Mouse (Mus musculus) ES-Bruce4 (cell line): ENCODE measurements around the gene Olfr1161. TPM values are rescaled to one million over a fixed set of nuclear protein-coding genes. Genes with fewer than 3 reads are reported as not detected.

Experiments used
- H3K27ac ChIP-seq: 2 replicates; pipeline ENCODE4 v1.5.1; 2012; ENCODE audit warnings: low read length, inconsistent platforms; ENCODE audit not compliant: insufficient read depth
- H3K27me3 ChIP-seq: 2 replicates; pipeline ENCODE4 v1.6.1; 2012; ENCODE audit warnings: mild to moderate bottlenecking, low read length, inconsistent platforms; ENCODE audit not compliant: control insufficient read depth, poor library complexity, insufficient read depth, severe bottlenecking
- H3K36me3 ChIP-seq: 2 replicates; pipeline ENCODE4 v1.6.1; 2012; ENCODE audit warnings: inconsistent platforms, mild to moderate bottlenecking, low read length, moderate library complexity; ENCODE audit not compliant: control insufficient read depth, poor library complexity, insufficient read depth, severe bottlenecking
- H3K4me1 ChIP-seq: one replicate; pipeline ENCODE4 v1.8.1; 2011; ENCODE audit warnings: low read length; ENCODE audit not compliant: control insufficient read depth, insufficient read depth
- H3K4me3 ChIP-seq: 2 replicates; pipeline ENCODE4 v1.5.1; 2011; ENCODE audit warnings: low read depth, mild to moderate bottlenecking, low read length
- H3K9ac ChIP-seq: 2 replicates; pipeline ENCODE4 v1.6.1; 2012; ENCODE audit warnings: low read depth, mild to moderate bottlenecking, inconsistent platforms; ENCODE audit not compliant: poor library complexity, severe bottlenecking
- H3K9me3 ChIP-seq: replicated peaks from 2 replicates; pipeline ENCODE4 v1.6.1; 2012; ENCODE audit warnings: mild to moderate bottlenecking, low read length, inconsistent platforms; ENCODE audit not compliant: control insufficient read depth, poor library complexity, insufficient read depth, severe bottlenecking
- CTCF ChIP-seq: IDR thresholded peaks from one replicate; pipeline ENCODE4 v1.8.1; 2011; ENCODE audit warnings: low read depth, low read length
- EP300 ChIP-seq: IDR thresholded peaks from 2 replicates; pipeline ENCODE4 v1.6.1; 2011; ENCODE audit warnings: low read depth, low read length; ENCODE audit not compliant: insufficient read depth
- POLR2A ChIP-seq: IDR thresholded peaks from one replicate; pipeline ENCODE4 v1.8.1; 2011; ENCODE audit warnings: low read length; ENCODE audit not compliant: insufficient read depth
- polyA plus RNA-seq: library from polyadenylated mRNA; stranded (reverse); fragments of >200 nt; gene quantifications from 2 replicates; pipeline ENCODE4 v1.2.4, GENCODE M21; 2011; ENCODE audit warnings: low read depth; ENCODE audit not compliant: missing spikeins, insufficient read depth, insufficient read length

The Olfr1161 gene
- polyA plus RNA-seq, 1 experiment, result not detected

DNA sequence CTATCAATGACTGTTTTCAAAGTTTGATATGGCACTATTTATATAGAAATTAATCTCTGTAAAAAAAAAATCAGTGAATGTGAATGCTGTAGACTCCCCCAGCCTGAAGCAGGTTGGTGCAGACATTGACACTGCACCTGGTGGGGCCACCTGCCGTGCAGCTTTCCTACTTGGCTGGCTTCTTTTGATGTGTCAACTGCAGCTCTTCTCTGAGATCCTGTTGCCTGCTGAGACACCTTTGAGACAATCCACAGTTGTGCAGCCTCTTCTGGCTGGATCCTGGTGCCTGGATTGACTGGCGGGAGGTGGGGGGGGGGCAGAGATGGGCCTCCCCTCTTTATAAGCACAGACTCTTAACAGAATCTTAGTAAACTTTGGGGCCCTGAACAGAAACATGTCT, 41.0 kb downstream of the Olfr1161 start:
- Histone ChIP-seq H3K36me3 (no peaks in the 10 kb centered on the region), H3K9me3 (0 out of 2 replicates have a peak, but pooled peaks cover 3% of the 10 kb centered on the region), H3K4me3 (no peak overlapping the region), H3K27ac (no peak overlapping the region), H3K9ac (no peak overlapping the region), H3K4me1 (no peaks in the 10 kb centered on the region), H3K27me3 (no peaks in the 10 kb centered on the region)
- 0 out of 2 replicates have a peak, but pooled peaks have one; percentile 22 for TF ChIP-seq EP300
- no peak for TF ChIP-seq POLR2A

DNA sequence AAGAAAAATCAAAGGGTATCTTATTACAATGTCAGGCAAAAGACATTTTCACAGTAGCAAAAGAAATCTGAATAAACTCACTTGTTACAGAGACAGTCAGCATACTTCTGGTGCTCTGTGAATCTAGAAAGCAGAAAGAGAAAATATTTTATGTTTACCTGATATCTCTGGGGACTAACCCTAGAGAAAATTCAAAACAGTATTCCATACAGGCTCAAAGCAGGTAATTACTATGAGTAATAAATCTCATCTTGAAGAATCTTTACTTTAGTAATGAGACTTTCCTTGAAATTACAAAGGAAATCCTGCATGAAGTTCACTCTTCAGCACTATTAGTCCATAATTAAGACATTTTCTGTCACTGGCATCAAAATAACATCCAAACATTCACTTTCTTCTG, 49.2 kb downstream of the Olfr1161 start, which contains the start of gene Olfr1163:
Gene Olfr1163 (minus strand): TSS at position 101 of the 400 bp plus-strand sequence.
- no peak within 1 kb of the TSS for H3K4me3 ChIP-seq
- no peak for TF ChIP-seq CTCF
- no peak for TF ChIP-seq EP300
- TF ChIP-seq POLR2A, result no peak

More for the DNA sequence above, 49.2 kb downstream of the Olfr1161 start, which contains the start of gene Olfr1163:
- H3K27me3 ChIP-seq, result no peaks in the 10 kb centered on the region
- no peak within 1 kb of the TSS for H3K27ac ChIP-seq
- H3K36me3 ChIP-seq, result no peaks in the 10 kb centered on the region
- H3K9me3 ChIP-seq, result no peaks in the 10 kb centered on the region
- no peak within 1 kb of the TSS for H3K9ac ChIP-seq
- no peaks in the 10 kb centered on the region for H3K4me1 ChIP-seq

Other genes with a start within 250 kb of the Olfr1161 start
- gene Olfr152, start 243.3 kb upstream of the Olfr1161 start, polyA plus RNA-seq, result not detected in 2 replicates
- not detected in 2 replicates for gene Olfr1143, start 222.2 kb upstream of the Olfr1161 start, polyA plus RNA-seq
- not detected in 2 replicates for gene Olfr1145, start 213.0 kb upstream of the Olfr1161 start, polyA plus RNA-seq
- gene Olfr1148, start 192.2 kb upstream of the Olfr1161 start, polyA plus RNA-seq, result not detected in 2 replicates
- not detected in 2 replicates for gene Olfr1150-ps1, start 178.8 kb upstream of the Olfr1161 start, polyA plus RNA-seq
- gene Olfr1151, start 166.9 kb upstream of the Olfr1161 start, polyA plus RNA-seq, result not detected in 2 replicates
- gene Olfr1152, start 156.3 kb upstream of the Olfr1161 start, polyA plus RNA-seq, result not detected in 2 replicates
- not detected in 2 replicates for gene Olfr1153, start 127.8 kb upstream of the Olfr1161 start, polyA plus RNA-seq
- not detected in 2 replicates for gene Olfr1154, start 117.6 kb upstream of the Olfr1161 start, polyA plus RNA-seq
- gene Olfr1155, start 77.6 kb upstream of the Olfr1161 start, polyA plus RNA-seq, result not detected in 2 replicates
- not detected in 2 replicates for gene Olfr1156, start 69.7 kb upstream of the Olfr1161 start, polyA plus RNA-seq
- gene Olfr1157, start 54.5 kb upstream of the Olfr1161 start, polyA plus RNA-seq, result not detected in 2 replicates
- not detected in 2 replicates for gene Olfr74, start 48.1 kb upstream of the Olfr1161 start, polyA plus RNA-seq
- gene Olfr1158, start 32.7 kb upstream of the Olfr1161 start, polyA plus RNA-seq, result not detected in 2 replicates
- gene Olfr1160, start 14.5 kb upstream of the Olfr1161 start, polyA plus RNA-seq, result not detected in 2 replicates
- not detected in 2 replicates for gene Olfr73, start 14.9 kb downstream of the Olfr1161 start, polyA plus RNA-seq
- not detected in 2 replicates for gene Olfr1162, start 28.4 kb downstream of the Olfr1161 start, polyA plus RNA-seq
- not detected in 2 replicates for gene Olfr1163, start 49.1 kb downstream of the Olfr1161 start, polyA plus RNA-seq
- gene Olfr1164, start 71.2 kb downstream of the Olfr1161 start, polyA plus RNA-seq, result not detected in 2 replicates
- not detected in 2 replicates for gene Olfr1166, start 105.5 kb downstream of the Olfr1161 start, polyA plus RNA-seq
- not detected in 2 replicates for gene Olfr1167, start 132.4 kb downstream of the Olfr1161 start, polyA plus RNA-seq
- not detected in 2 replicates for gene Olfr1168, start 159.1 kb downstream of the Olfr1161 start, polyA plus RNA-seq
- not detected in 2 replicates for gene Olfr1170, start 205.6 kb downstream of the Olfr1161 start, polyA plus RNA-seq